Mouse (Mus musculus) ovary, postnatal 36 days (tissue): ENCODE results near the gene Ebi3.

Source experiments
- DNase-seq: peaks from one replicate; pipeline ENCODE4 v3.0.0; 2022; ENCODE audit warnings: low spot score, mixed read lengths

The Ebi3 gene

DNA sequence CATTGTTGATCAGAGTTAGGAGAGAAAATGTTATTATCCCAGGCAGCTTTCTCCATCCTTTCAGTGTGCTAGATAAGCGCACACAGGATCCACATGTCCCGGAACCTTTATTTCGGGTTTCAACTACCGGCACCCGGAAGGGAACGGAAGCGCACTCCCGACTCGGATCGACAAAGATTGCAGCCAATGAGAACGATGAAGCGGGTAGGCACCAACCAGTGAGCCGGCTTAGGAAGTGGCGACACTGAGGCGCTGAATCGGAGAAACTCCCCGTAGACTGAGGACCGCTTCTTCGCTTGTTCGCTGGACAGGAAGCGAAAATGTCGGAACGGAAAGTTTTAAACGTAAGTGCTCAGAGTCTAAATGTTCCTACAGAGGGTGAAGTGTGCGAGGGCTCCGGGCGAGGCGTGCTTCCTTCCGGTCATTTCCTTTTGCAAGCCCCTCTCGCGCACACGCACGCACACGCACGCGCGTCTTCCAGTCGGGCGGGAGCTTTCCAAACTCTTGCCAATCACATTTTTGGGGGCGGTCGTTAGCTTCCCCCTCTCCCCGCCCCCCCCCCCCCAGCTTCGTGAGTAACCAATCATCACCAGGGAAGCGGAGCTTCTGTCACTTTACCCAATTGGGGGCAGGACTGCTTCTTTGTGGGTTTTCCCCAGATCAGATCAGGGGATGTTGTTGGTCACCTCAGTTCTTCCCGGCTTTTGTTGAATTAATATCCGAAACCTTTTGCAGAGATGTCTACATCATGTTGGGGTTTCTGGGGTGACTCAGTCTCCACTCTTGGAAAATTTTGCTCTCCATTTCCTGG, 6.7 kb downstream of the Ebi3 start, which contains the start of gene Yju2:
Gene Yju2 (plus strand): TSS at position 182 of the 811 bp plus-strand sequence.
- peak; percentile 89 for DNase-seq

DNA sequence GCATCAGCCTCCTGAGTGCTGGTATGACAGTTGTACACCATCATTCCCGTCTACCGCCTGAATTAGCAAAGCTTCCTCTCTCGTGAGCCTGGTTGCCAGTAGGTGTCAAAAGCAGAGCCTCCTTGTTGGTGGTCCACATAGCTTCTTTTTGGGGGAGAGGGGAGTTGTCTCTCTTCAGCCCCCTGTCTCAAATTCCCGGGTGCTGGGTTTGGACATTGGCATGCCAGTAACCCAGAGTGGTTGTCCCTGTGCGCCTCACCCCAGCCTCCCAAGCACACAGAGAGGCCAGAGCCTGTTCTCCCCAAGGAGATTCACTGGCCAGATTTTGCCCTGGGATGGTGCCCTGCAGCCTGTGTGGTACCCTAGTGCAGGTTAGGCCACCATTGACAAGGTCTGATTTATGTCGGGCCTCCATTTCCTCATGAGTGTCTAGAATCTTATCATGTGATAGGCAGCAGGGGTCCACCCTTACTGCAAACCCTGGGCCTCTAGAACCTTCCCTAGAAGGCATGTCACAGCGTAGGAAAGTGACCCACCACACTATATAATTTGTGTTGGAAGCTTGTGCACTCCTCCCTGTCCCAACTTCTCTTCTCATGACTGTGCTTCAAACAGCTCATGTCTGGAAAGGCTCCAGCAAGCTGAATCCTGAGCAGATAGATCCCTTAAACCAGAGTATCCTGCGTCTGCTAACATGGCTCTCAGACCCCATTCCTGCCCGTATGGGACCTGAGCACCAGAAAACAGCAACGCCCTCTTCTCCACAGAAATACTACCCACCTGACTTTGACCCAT, 7.7 kb downstream of the Ebi3 start:
- DNase-seq = no peak

DNA sequence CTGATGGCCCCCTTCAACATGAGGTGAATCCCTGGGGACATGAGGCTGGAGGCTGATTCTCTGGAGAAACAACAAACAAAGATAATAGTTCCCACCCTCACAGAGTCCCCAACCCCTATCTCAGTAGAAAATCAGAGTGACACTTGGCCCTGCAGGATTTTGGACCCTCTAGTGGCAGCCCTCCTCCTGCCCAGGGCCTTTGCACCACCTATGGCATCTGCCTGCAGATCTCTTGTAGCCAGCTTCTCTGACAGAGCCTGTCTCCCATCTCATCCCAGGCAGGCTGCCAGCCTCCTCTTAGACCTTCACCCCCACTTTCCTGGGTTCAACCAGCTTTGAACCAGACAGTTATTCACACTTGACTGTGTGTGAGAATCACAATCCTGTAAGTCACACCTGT, 8.4 kb downstream of the Ebi3 start:
- DNase-seq = no peak

DNA sequence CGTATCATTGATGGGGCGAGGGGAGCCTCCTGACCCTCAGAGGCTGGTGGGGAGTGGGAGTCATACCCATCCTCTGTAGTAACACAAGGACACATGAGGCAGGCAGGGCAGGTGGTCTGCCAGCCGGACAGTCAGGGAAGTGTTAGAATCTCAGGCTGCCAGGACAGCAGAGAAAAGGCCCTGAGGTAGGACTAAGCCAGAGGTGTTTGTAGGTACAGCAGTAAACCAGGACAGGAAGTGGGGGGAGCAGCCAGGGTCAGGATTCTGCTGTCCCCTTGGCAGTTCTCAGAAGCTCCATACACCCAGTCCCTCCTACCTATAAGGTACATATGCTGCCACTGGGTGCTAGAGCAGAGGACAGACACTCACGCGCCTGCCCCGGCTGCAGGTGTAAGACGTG, 9.2 kb downstream of the Ebi3 start:
- DNase-seq = no peak

DNA sequence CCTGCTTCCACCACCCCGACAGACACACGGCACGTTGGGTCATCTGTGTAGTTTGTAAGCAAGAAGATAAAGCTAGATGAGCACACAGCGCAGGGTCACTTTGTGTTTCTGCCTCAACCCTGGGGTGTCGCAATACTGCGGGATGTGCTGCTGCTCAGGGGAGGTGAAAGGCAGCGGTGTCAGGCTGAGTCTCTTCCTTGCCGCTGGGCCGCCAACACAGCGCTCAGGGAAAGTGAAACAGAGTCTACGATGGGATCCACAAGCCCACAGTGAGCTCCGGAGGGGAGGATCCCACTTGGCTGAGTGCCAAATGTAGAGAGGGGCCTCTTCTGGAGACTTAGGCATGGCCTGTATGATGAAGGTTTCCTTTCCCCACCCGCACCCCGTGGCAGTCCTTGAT, 10.7 kb downstream of the Ebi3 start:
- no peak for DNase-seq

DNA sequence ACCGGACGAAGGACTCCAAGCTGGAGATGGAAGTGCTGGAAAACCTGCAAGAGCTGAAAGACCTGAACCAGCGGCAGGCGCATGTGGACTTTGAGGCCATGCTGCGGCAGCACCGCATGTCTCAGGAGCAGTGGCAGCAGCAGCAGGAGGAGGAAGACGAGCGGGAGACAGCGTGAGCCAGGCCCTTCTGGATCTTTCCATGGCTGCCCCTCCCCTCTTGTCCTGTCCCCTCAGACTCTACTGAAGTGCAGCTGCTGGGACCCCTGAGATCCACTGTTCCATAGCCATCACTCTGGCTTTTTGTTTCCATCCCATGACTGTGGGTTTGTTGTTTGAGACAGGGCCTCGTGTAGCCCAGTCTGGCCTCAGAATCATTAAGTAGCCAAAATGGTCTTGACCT, 12.1 kb downstream of the Ebi3 start:
- no peak for DNase-seq

DNA sequence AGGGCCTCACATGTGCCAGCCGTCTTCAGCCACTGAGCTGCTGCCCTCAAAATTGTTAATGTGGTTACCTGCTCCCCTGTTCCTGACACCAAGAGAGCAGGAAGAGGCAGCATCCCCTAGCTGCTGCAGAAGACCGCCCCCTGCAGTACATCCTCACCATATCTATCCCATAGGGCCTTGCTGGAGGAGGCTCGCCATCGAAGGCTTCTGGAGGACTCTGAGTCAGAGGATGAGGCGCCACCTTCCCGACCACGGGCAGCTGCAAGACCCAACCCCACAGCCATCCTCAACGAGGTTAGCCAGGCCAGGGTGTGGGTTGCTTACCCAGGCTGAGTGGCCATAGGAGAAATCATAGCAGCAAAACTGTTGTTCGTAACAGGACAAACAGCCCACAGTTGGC, 12.6 kb downstream of the Ebi3 start:
- DNase-seq = no peak

DNA sequence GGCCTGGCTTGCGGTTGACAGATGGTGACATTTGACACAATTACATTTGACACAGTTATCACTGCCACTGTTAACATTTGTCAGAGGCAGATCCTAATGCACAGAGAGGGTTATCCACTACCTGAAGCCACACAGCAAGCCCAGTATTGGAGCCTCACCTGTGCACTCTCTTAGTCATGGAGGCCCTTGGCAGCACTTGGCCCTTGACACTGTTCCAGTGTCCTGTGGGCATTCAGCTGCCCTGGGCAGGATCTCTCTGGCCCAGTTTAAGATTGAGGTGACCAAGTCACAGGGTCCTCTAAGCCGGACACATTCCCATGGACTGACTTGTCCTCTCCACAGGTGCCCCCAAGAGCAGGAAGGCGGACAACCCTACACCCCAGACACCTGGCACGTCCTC, 14.7 kb downstream of the Ebi3 start:
- DNase-seq = no peak

DNA sequence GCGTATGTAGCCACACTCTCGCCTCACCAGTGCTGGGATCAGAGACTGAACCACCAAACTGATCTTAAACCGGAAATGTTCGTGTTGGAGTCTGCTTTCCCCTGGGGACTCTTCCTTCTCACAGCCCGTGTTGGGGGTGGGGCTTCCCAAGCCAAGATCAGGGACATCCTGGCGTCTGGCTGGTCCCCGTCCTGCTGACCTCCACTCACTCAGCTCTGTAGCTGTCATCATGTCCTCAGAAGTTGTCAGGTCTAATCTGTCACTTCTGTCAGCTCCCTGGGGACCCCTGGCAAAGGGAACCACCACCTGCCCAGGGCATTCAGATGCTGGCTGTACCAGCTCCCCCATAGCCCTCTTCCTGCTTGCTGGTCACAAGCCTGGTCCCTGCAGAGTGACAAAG, 15.8 kb downstream of the Ebi3 start:
- DNase-seq = no peak

DNA sequence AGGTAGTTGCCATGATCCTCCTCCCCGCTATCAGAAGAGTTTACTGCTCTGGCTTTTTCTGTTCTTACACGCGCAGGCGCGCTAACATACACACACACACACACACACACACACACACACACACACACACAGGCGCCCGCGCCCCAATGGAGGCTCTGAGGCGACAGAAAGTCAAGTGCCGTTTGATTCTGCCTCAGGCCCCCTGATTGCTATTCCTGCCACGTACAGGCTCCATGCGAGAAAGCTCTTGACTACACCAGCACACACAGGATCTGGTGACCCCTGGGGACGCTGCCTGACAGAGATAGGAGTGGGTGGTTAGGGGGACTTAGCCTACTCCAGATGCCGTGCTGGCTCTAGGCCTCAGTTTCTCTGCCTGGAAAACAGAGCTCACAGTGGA, 17.1 kb downstream of the Ebi3 start:
- no peak for DNase-seq

DNA sequence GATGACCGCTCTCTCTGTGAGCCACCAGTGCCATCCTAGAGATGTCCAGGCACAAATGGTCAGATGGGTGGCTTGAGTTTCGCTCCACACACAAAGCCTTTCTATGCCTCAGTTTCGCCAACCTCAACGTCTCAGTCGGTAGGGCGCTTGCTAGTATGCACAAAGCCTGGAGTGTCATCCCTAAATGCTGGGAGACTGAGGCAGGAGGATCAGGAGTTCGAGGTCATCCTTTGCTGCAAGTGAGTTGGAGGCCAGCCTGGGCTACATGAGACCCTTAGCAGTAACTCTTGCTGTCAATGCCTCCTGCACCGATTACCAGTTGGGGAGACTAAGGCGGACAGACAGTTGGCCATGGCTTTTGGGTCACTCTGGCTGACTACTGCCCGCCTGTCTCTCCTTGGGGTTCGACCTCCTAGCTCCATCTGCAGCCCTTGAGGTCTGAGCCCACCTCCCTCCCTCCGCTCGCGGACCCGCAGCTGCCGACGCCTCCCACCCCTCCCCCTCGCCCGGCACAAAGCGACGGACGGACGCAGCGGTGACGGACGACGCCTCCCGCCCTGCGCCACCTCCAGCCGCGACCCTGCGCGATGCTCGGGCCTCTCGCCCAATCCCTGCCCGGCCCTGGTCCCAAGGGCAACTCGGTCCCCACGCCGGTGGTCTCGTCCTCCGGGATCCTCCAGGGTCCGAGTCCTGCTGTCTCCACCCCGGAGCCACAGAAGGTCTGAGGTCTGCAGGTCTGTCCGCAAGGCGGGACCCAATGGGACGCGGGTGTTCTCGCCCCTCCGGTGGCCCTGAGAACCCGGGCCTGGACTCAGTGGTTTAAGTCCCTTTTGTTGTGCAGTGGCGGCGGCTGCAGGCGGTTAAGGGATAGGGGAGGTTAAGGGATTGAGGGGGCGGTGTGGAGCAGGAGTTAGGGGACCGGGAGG, 17.8 kb downstream of the Ebi3 start, which contains the start of gene Shd:
Gene Shd (plus strand): TSS at position 502 of the 926 bp plus-strand sequence.
- DNase-seq = no peak

DNA sequence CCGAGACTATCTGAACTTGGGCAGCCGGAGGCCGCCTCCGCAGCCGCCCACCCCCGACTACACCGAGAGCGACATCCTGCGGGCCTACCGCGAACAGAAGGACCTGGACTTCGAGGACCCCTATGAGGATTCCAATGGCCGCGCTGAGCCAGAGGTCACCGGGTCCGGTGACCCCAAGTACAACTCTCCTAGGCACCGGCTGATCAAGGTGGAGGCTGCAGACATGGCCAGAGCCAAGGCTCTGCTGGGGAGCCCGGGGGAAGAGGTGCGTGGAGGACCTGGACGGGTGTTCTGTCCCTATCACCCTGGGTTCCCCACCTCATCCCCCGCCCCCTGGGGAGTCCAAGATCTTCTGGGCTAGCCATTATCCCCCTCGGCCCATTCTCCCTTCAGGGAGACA, 19.0 kb downstream of the Ebi3 start:
- no peak for DNase-seq

DNA sequence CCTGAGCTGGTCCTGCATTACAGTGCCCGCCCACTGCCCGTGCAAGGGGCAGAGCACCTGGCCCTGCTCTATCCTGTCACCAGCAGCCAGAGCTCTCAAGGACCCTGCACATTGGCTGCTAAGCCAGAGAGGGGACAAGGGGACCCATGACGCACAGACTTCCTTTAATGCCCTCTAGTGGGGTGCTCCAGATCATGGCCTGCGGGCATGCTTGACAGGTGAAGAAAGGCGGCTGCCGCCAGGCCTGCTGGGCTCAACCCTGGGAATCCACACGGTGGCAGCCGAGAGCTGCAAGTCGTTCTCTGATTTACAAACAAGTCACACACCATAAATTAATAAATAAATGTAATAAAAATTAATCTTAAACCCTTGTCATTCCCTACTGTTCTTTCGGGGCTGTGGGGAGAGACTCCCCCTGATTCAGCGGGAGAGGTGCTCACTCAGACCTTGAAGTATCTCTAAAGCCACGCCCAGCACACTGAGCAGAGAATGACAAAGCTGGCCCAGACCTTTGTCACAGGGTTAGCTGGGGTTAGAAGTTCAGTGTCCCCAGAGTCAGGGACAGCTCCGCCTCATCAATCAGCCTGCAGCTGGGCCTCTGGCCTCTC, 23.9 kb downstream of the Ebi3 start:
- DNase-seq = peak; percentile 79

DNA sequence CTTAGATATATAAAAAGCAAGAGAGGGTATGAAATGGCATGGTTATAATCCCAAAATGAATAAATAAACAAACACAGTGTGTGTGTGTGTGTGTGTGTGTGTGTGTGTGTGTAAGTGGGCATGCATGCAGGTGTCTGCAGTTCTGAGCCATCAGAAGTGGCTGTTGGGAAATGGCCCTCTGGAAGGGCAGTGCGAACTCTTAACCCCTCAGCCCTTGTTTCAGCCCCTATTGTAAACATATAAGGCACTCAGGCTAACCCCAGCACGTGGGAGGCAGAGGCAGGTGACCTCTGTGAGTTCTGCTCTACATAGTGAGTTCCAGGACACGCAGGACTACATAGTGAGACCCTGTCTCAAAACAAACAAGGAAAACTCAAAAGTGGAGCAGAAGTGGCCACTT, 24.9 kb downstream of the Ebi3 start:
- no peak for DNase-seq

DNA sequence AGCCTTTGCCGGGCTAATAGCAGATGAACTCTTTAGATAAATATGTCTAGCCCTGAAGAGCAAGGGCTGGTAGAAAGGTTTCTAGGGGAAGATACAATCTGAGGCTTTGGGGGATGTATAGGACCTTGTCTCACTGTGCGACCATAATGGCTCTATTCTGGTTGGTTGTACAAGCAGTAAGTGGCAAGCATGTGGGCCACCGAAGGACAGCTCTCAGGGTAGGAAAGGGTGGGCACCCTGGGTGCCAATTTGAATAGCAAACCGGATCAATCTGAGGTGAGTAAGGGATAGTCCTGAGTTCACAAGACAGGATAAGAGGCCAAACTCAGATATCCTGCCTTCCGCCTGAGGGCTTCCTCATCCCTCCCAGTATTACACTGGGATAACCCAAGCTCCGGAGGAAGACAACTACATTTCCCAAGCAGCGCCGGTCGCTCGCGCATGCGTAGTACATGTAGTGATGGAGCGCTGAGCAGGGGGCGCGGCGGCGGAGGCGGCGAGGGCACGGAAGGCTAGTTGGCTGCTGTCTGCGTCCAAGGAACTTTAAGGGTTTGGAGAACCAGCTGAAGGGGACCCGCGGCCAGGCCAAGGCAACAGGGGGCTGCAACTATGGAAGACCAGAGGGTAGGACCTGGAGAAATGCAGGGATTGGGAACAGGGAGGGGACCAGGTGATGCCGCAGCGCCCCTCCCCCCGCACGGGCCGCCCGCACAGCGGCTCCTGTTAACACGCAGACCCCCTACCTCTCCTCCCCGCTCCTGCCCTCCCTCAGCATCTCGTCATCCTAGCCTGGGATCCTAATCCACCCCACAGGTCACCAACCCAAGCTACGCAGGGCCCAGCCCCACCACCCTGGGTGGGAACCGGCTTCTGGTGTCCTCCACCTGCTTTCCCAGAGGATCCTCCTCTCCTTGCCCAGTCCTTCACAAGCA, 33.9 kb downstream of the Ebi3 start, which contains the start of gene Fsd1:
Gene Fsd1 (plus strand): TSS at position 480 of the 932 bp plus-strand sequence.
- peak; percentile 43 for DNase-seq

DNA sequence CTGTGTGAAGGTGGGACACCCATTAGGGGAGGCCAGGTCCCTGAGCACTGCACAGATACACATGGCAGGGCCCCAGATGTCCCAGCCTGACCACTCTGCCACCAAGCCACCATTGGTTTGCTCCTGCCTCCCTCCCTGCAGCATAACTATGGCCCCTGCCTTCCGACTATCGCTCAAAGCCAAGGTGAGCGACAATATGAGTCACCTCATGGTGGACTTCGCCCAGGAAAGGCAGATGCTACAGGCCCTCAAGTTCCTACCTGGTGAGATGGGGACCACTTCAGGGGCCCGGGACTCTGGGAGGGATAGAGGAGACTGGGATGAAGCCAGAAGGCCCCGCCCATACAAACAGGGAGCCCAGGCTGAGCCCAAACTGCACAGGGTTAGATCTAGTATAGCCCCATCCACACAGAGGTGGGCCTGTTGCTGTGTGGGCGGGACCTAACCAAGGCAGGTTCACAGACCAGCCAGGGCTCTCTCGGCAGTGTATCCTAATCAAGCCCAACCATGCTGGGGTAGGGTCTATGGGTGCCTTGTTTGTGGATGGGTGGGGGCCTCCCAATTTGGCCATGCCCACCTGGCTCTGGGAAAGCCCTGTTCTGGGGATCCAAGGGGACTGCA, 37.9 kb downstream of the Ebi3 start:
- no peak for DNase-seq

DNA sequence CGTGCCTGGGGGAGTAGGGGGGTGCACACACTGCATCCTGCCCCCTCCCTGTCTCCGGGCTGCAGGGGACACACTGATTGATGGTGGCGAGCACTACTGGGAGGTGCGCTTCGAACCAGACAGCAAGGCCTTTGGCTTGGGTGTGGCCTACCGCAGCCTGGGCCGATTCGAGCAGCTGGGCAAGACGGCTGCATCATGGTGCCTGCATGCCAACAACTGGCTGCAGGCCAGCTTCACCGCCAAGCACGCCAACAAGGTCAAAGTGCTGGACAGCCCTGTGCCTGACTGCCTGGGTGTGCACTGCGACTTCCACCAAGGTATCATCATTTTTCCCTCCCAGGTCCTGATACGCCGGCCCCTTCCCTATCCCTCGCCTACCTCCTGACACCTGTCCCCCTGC, 43.6 kb downstream of the Ebi3 start:
- peak; percentile 59 for DNase-seq

DNA sequence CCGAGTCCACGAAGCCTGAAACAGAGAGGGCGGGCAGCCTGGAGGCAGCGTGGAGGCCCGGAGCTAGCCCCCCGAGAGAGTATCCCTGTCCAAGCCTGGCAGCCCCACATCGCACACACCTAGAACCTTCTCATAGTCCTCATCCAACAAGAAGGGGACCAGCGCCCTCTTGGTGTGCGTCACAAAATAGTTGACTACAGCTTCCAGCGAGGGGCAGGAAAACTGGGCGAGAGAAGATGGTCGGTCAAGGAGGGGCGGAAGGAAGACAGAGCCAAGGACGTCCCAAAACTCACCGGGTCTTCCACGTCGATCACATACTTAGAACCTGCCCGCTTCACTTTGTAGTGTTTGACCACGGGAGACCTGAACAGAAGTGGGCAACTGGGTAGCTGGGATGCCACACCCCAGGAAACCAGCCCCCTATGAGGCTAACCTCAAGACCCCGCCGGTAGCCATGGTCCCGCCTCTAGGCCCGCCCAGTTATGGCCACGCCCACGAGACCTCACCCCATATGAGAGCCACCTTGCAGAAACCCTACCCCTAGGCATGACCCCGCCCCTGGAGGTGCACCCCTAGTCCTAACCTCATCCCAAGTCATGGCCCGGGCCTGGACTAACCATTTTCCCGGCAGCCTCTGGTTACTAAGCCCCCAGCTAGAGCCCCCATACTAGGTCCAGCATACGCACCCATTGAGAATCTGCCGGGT, 47.5 kb downstream of the Ebi3 start:
- no peak for DNase-seq

DNA sequence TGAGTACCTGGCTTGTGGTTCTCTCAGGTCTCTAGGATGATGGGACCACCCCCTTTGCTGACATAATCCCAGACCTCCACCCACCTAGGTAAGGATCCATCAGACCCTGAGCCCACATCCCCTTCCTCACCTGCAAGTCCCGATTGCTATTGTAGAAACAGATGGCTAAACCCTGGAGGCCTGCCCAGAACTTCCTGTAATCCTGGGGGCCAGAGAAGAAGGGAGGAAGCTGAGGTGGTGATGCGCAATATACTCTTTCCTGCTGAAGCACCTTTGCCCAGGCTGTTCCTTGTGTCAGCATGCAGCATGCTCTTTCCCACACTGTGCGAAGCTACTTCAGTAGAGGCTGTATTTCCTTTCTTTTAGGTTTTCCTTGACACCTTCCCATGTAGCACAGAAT, 50.6 kb downstream of the Ebi3 start:
- DNase-seq = no peak
